Mouse (Mus musculus): ENCODE data around the gene Tspear.

The Tspear gene

DNA sequence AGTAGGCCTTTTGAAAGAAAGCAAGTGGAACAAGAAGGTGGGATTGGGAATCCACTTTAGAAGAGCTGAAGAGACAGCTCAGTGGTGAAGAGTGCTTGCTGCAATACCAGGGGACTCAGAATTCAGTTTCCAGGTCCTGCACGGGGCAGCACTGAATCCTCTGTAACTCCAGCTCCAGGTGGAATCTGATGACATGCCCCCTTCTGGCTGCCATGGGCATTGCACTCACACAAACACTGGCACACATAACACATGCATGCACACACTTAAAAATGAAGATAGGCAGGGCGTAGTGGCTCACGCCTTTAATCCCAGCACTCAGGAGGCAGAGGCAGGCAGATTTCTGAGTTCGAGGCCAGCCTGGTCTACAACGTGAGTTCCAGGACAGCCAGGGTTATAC lies 196.2 kb downstream of the Tspear start:
- no peak for DNase-seq

DNA sequence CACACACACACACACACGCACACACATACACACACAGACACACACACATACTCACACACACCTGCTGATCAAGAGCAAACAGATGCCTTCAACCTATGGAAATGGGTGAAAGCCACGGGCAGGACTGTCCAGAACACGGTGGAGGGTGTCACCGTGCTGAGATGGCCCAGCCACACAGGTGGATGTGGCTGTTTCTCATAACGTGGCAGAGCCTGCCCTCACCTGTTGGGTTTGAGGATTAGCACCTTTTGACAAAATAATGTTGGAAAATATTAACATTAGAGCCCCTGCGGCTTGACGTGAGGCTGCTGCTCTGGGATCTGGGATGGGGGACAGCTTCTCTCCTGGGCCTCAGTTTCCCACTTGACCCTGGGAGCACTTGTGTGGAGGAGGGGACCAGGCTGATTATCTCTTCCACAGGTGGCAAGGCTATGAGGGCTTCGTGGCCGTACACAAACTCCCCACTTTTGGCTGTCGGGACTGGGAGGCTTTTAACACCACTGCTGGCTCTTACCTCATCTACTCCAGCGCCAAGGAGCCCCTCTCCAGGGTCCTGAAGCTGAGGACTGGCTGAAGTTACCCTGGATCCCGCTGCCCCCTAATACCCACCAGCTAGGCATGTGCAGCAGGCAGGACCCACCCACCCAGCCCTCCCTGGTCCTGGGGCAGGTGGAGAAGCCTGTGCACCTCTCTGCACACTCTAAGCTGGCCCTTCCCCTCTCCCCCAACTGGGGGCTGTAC lies 199.8 kb downstream of the Tspear start:
- DNase-seq, result no peak

GRCm38 (mm10) chr10:77890987-77891565 lies 204.7 kb downstream of the Tspear start:
- no peak for DNase-seq

DNA sequence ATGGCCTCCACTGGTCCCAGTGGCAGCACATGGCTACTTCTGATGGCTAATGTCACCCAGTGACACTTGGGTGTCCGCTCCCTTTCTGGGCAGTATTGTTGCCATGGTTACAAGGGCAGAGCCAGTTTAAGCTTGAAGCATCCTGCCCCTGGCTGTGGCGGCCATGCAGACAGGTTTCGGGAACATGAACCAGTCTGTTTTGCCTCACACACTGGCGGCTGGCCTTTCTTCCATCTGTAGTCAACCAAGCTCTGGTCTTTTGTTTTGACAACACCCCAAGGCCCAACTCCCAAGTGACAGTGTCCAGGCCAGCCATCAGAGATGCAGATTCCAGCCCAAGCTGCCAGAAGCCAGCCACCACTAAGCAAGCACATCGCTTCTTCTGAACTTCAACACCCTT lies 209.2 kb downstream of the Tspear start:
- no peak for DNase-seq

- no peak for DNase-seq
Measured at GRCm38 (mm10) chr10:77900126-77900525, 213.8 kb downstream of the Tspear start.

DNA sequence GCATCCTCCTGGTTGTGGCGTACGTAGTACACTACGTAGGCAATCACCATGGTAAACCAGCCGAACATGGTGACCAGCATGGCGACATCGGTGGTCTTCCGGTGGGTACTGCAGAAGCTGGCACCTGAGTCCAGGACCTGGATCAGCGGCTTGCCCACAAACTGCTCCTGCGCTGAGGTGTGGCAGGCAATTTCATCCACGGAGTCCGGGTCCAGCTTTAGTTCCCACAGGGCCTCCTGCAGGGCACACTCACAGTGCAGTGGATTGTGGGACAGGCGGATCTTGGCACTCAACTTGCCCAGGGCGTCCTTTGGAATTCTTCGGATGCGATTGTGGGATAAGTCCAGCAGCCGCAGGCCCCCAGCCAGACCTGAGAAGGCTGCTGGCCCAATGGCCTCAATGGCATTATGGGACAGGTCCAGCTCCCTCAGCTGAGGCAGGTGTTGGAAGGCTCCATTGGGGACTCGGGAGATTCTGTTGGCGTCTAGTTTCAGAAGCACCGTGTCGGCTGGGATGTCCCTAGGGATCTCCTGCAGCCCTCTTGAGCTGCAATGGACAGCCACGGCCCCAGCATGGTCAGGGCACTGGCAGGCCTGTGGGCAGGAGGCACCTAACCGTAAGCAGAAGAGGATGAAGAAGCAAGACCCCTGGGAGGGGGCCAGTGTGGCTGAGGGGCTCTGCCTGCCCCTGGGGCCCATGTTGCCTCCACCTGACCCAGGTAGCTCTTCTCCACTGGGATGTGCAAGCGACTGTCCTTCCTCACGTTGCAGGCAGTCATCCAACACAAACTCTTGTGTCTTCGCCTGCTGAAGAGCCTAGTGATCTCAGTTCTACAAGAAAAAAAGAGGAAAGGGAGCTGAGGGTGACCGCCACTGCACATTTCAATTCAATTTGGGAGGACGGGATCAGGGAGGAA lies 214.8 kb downstream of the Tspear start:
- peak; percentile 12 for DNase-seq

DNA sequence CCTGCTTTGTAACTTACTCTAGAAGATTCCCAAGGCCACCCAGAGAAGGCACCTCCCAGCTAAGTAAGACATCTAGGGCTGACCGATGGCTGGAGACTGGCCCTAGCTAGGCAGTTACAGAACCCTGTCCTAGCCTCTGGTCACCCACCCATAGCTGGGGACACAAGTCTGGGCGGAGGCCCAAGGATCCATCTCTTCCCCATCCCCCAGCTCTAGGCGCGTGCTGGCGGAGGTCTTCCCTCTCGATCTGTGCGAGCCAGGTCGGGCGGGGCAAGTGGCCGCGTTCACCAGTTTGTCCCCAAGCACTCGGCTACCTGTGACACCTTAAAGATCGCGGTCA lies 215.5 kb downstream of the Tspear start:
- DNase-seq, result no peak

DNA sequence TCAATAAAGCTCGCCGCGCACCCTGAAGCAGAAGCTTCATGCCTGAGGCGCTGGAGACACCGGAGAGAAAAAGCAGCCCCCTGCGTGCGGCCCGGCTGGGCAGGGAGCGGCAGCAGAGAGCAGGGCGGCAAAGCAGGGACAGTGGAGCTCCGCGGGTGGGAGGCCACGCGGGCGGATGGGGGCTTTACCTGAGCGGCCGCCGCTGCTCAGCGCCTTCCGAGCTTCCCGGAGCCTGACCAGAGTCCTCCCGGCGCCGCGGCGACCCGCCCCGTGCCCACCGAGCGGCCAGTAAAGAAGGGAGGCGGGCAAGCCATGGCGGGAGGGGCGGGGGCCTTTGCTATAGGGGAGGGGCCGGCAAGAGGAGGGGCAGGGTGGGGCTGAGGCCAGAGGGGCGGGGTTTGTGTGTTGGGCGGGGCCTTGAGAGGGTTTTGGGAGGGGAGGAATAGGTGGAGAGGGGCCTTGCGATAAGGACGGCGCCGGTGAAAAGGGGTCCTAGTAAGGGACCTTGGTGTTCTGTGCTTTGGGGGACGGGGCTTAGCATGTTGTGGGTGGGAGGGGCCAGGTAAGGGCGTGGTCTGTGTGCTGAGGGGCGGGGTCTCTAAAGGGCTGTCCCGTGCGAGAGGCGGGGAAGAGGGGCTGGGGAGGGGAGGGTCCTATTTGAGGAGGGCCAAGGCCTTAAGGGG lies 216.0 kb downstream of the Tspear start, which contains the start of gene Lrrc3:
TSS of gene Lrrc3 (minus strand) at position 326 of the 683 bp plus-strand sequence.
- DNase-seq, result peak; percentile 71

- DNase-seq, result peak; percentile 88
Measured at GRCm38 (mm10) chr10:77902894-77903715, 216.7 kb downstream of the Tspear start.

GRCm38 (mm10) chr10:77912605-77913004 lies 226.2 kb downstream of the Tspear start:
- no peak for DNase-seq

- no peak for DNase-seq
Measured at GRCm38 (mm10) chr10:77913292-77913691, 226.9 kb downstream of the Tspear start.

- peak; percentile 66 for DNase-seq
Measured at GRCm38 (mm10) chr10:77916636-77917335, 230.4 kb downstream of the Tspear start.

- DNase-seq, result no peak
Measured at GRCm38 (mm10) chr10:77921009-77921408, 234.6 kb downstream of the Tspear start.

DNA sequence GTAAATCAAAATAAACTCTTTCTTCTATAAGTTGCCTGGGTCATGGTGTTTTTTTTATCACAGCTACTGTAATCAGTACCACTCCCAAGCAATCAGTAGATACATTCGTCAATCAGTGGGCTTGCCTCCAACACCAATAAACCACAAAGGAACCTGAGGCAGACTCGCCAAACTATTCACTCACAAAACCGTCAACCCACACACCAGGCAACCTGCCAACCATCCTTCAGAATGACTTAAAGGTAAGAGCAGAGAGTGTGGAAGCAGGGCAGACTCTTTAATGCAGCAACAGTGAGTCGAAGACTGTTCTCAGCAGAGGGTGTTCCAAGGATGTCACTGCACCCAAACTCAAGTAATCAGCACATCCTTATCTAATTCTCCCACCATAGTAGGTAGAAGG lies 236.3 kb downstream of the Tspear start:
- DNase-seq, result no peak

DNA sequence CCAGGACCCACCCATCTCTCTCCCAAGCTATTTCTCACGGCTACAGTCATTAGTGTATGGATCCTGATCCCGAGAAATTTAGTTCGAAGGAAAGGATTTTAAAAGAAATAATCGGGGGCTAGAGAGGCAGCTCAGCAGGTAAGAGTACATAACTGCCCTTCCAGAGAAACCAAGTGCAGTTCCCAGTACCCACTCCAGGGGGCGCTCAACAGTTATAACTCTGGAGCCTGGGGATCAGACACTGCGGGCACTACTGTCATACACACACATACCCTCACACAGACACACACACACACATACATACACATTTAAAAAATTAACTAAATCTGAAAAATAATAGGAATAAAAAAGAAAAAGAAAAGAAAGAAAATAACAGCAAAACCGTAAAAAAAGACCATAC lies 239.8 kb downstream of the Tspear start:
- DNase-seq, result peak; percentile 46

DNA sequence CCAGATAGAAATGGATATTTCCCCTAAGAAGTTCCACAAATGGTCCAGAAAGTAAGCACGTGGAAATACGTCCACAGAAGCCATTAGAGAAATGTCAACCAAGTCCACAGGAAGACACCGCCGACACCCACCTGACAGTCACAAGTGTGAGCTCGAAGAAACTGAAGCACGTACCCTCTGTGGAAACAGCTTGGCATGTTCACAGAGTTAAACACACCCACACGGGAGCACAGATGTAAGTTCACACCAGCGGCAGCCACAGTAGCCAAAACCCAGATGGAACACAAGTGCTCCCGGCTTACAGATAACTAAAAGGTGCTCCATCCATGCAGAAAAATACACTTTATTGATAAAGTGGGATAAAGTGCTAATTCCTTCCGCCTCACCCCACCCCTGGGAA lies 241.0 kb downstream of the Tspear start:
- no peak for DNase-seq
